Mouse (Mus musculus) olfactory bulb, adult 2 months (tissue): Measurements from ENCODE around the gene Ciz1.

Experiments used
- CTCF ChIP-seq: fragments of 200-500 bp; IDR thresholded peaks from 2 replicates; pipeline ENCODE4 v1.5.1; 2012; ENCODE audit warnings: low read depth, mild to moderate bottlenecking, low read length, moderate library complexity; ENCODE audit not compliant: insufficient read depth
- POLR2A ChIP-seq: fragments of 200-500 bp; IDR thresholded peaks from 2 replicates; pipeline ENCODE4 v1.6.1; 2012; ENCODE audit warnings: mild to moderate bottlenecking, low read depth, low read length, moderate library complexity; ENCODE audit not compliant: insufficient read depth

DNA sequence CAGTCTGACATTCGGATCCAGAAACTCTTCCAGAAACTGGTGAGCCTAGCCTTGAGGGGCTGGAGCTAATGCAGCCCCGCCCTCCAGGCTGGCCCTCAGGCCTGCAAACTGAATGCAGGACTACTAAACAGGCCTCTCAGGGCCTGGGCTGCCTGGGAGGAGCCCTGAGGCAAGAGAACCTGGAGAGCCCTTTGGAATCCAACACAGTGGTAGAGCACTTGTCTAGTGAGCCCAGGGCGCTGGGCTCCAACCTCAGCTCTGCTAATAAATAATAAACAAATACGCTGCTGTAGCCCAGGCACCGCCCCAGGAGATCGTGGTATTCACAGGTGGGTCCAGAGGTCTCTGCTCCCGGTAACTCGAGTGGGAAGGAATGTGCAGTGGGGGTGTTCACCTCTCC, 38.7 kb downstream of the Ciz1 start:
- no peak for TF ChIP-seq CTCF
- no peak for TF ChIP-seq POLR2A
